Mouse (Mus musculus) mammary gland, adult 2 months (tissue): Measurements from ENCODE around the gene Gpr150. TPM values are rescaled to one million over a fixed set of nuclear protein-coding genes. Genes with fewer than 3 reads are reported as not detected.

Source experiments
- polyA plus RNA-seq: library from polyadenylated mRNA; depleted of rRNA; stranded (reverse); fragments of >200 nt; gene quantifications from 2 replicates; pipeline ENCODE4 v1.2.3, GENCODE M21; 2012; ENCODE audit warnings: low replicate concordance; rRNA removed

The Gpr150 gene
- 0.06 and 0.22 TPM in 2 replicates for polyA plus RNA-seq

GRCm38 (mm10) chr13:76056896-76057266 is at the start of gene Gpr150:
Gene Gpr150, minus strand, starts transcription at chr13:76056996.

GRCm38 (mm10) chr13:76098493-76099303 is 41.9 kb upstream of the Gpr150 start, which contains the start of the genes Arsk and Ttc37:
Gene Arsk, minus strand, starts transcription at chr13:76098660.
Gene Ttc37, plus strand, starts transcription at chr13:76098734.

GRCm38 (mm10) chr13:76017974-76018843 is 38.6 kb downstream of the Gpr150 start, which contains the start of gene Rfesd:
Gene Rfesd, minus strand, starts transcription at chr13:76018719.

Other genes with a start within 250 kb of the Gpr150 start
- 16.9 and 47.9 TPM in 2 replicates for gene Glrx, start 217.1 kb downstream of the Gpr150 start, polyA plus RNA-seq
- gene Rhobtb3, start 113.1 kb downstream of the Gpr150 start, polyA plus RNA-seq, result 8.7 and 13.9 TPM in 2 replicates
- gene Spata9, start 89.8 kb downstream of the Gpr150 start, polyA plus RNA-seq, result not detected in 2 replicates
- 5.8 and 6.3 TPM in 2 replicates for gene Rfesd, start 38.3 kb downstream of the Gpr150 start, polyA plus RNA-seq
- gene Arsk, start 41.7 kb upstream of the Gpr150 start, polyA plus RNA-seq, result 3.5 and 7.5 TPM in 2 replicates
- 6.0 and 10.2 TPM in 2 replicates for gene Ttc37, start 41.7 kb upstream of the Gpr150 start, polyA plus RNA-seq
- gene Fam81b, start 248.1 kb upstream of the Gpr150 start, polyA plus RNA-seq, result not detected in 2 replicates